Mouse (Mus musculus) liver, embryonic 12.5 days (tissue): ENCODE data around the gene Olfr916. TPM values are rescaled to one million over a fixed set of nuclear protein-coding genes. Genes with fewer than 3 reads are reported as not detected.

ENCODE experiments used
- ATAC-seq: fragments of 200-750 bp; cut with Nextera tagmentation; 2 replicates; pipeline ENCODE4 v1.8.0; 2017; ENCODE audit warnings: moderate number of reproducible peaks, mild to moderate bottlenecking, moderate library complexity
- H3K27ac ChIP-seq: fragments of 300-500 bp; sonication (generic); 2 replicates; pipeline ENCODE4 v1.5.1; 2016; ENCODE audit warnings: mild to moderate bottlenecking
- H3K27me3 ChIP-seq: fragments of 300-500 bp; sonication (generic); replicated peaks from 2 replicates; pipeline ENCODE4 v1.6.1; 2016; ENCODE audit warnings: mild to moderate bottlenecking, moderate library complexity
- H3K36me3 ChIP-seq: fragments of 300-500 bp; sonication (generic); 2 replicates; pipeline ENCODE4 v1.6.1; 2016; ENCODE audit warnings: mild to moderate bottlenecking, moderate library complexity
- H3K4me1 ChIP-seq: fragments of 300-500 bp; sonication (generic); 2 replicates; pipeline ENCODE4 v1.6.1; 2016
- H3K4me2 ChIP-seq: fragments of 300-500 bp; sonication (generic); 2 replicates; pipeline ENCODE4 v1.6.1; 2016; ENCODE audit warnings: mild to moderate bottlenecking, moderate library complexity
- H3K4me3 ChIP-seq: fragments of 300-500 bp; sonication (generic); 2 replicates; pipeline ENCODE4 v1.5.1; 2016; ENCODE audit warnings: mild to moderate bottlenecking, moderate library complexity
- H3K9ac ChIP-seq: fragments of 300-500 bp; sonication (generic); 2 replicates; pipeline ENCODE4 v1.6.1; 2016; ENCODE audit warnings: mild to moderate bottlenecking, moderate library complexity
- H3K9me3 ChIP-seq: fragments of 300-500 bp; sonication (generic); replicated peaks from 2 replicates; pipeline ENCODE4 v1.6.1; 2016; ENCODE audit warnings: mild to moderate bottlenecking, moderate library complexity
- WGBS: fragments of 180-500 bp; shearing (Covaris S2); methylation state at CpG from one replicate; pipeline ENCODE4 v1.1.7; 2016; ENCODE audit not compliant: insufficient replicate concordance; 5-methylcytosine and 5-hydroxymethylcytosine counted together
- polyA plus RNA-seq: library from polyadenylated mRNA; unstranded; fragments of >200 nt; fragmentation: Nextera tagmentation; extraction: Ambion mirVana; gene quantifications from 2 replicates; pipeline ENCODE4 v1.2.1, GENCODE M21; 2016

Gene Olfr916
- polyA plus RNA-seq = not detected in 2 replicates

GRCm38 (mm10) chr9:38659775-38660174, at the start of gene Olfr916:
TSS of gene Olfr916 (minus strand) at chr9:38659875.
- no peaks in the 10 kb centered on the region for H3K4me1 ChIP-seq
- ATAC-seq = no peak
- no peak within 1 kb of the TSS for H3K27ac ChIP-seq
- no peak within 1 kb of the TSS for H3K4me3 ChIP-seq
- no peak within 1 kb of the TSS for H3K9ac ChIP-seq
- H3K4me2 ChIP-seq = no peak within 1 kb of the TSS
- no peaks in the 10 kb centered on the region for H3K27me3 ChIP-seq
- H3K36me3 ChIP-seq = no peaks in the 10 kb centered on the region
- H3K9me3 ChIP-seq = no peaks in the 10 kb centered on the region
- 41% methylated on average over 1 of the region's 1 CpGs for WGBS

GRCm38 (mm10) chr9:38674501-38674900, 14.8 kb upstream of the Olfr916 start, which contains the start of gene Olfr918:
TSS of gene Olfr918 (minus strand) at chr9:38674601.
- 70% methylated on average over 2 of the region's 2 CpGs for WGBS
- Histone ChIP-seq H3K9ac (no peak within 1 kb of the TSS), H3K4me2 (no peak within 1 kb of the TSS), H3K4me3 (no peak within 1 kb of the TSS), H3K9me3 (no peaks in the 10 kb centered on the region), H3K4me1 (no peaks in the 10 kb centered on the region), H3K27me3 (no peaks in the 10 kb centered on the region), H3K36me3 (no peaks in the 10 kb centered on the region), H3K27ac (no peak within 1 kb of the TSS)
- ATAC-seq = no peak

- H3K4me2 ChIP-seq = no peak overlapping the region
- H3K9ac ChIP-seq = no peak overlapping the region
- no peaks in the 10 kb centered on the region for H3K36me3 ChIP-seq
- H3K27me3 ChIP-seq = no peaks in the 10 kb centered on the region
- no peaks in the 10 kb centered on the region for H3K4me1 ChIP-seq
- no peaks in the 10 kb centered on the region for H3K9me3 ChIP-seq
- no peak for ATAC-seq
- no peak overlapping the region for H3K27ac ChIP-seq
- WGBS = 47% methylated on average over 2 of the region's 2 CpGs
- no peak overlapping the region for H3K4me3 ChIP-seq
Observed at GRCm38 (mm10) chr9:38672887-38673286, 13.2 kb upstream of the Olfr916 start.

GRCm38 (mm10) chr9:38665742-38666141, 6.1 kb upstream of the Olfr916 start, which contains the start of gene Olfr917:
TSS of gene Olfr917 (minus strand) at chr9:38665842.
- ATAC-seq = no peak
- Histone ChIP-seq H3K4me1 (no peaks in the 10 kb centered on the region), H3K9ac (no peak within 1 kb of the TSS), H3K27ac (no peak within 1 kb of the TSS), H3K36me3 (no peaks in the 10 kb centered on the region), H3K27me3 (no peaks in the 10 kb centered on the region), H3K9me3 (no peaks in the 10 kb centered on the region), H3K4me2 (no peak within 1 kb of the TSS), H3K4me3 (no peak within 1 kb of the TSS)
- 71% methylated on average over 1 of the region's 1 CpGs for WGBS

- Histone ChIP-seq H3K27me3 (no peaks in the 10 kb centered on the region), H3K27ac (no peak overlapping the region), H3K4me2 (no peak overlapping the region), H3K9me3 (0 out of 2 replicates have a peak, but pooled peaks cover 3% of the 10 kb centered on the region), H3K4me1 (no peaks in the 10 kb centered on the region), H3K36me3 (no peaks in the 10 kb centered on the region), H3K4me3 (no peak overlapping the region), H3K9ac (no peak overlapping the region)
- WGBS = 72% methylated on average over 4 of the region's 4 CpGs
- no peak for ATAC-seq
Observed at GRCm38 (mm10) chr9:38632406-38632805, 27.3 kb downstream of the Olfr916 start.

Other genes starting within 250 kb of the Olfr916 start
- not detected in 2 replicates for gene Olfr901, start 230.4 kb downstream of the Olfr916 start, polyA plus RNA-seq
- not detected in 2 replicates for gene Olfr902, start 212.2 kb downstream of the Olfr916 start, polyA plus RNA-seq
- not detected in 2 replicates for gene Olfr904, start 196.7 kb downstream of the Olfr916 start, polyA plus RNA-seq
- gene Olfr905, start 188.8 kb downstream of the Olfr916 start, polyA plus RNA-seq = not detected in 2 replicates
- not detected in 2 replicates for gene Olfr906, start 172.8 kb downstream of the Olfr916 start, polyA plus RNA-seq
- gene Olfr907, start 164.1 kb downstream of the Olfr916 start, polyA plus RNA-seq = not detected in 2 replicates
- gene Olfr911-ps1, start 138.3 kb downstream of the Olfr916 start, polyA plus RNA-seq = not detected in 2 replicates
- not detected in 2 replicates for gene Olfr910, start 122.0 kb downstream of the Olfr916 start, polyA plus RNA-seq
- gene Olfr912, start 79.7 kb downstream of the Olfr916 start, polyA plus RNA-seq = not detected in 2 replicates
- not detected in 2 replicates for gene Olfr913, start 67.1 kb downstream of the Olfr916 start, polyA plus RNA-seq
- gene Olfr914, start 54.8 kb downstream of the Olfr916 start, polyA plus RNA-seq = not detected in 2 replicates
- gene Olfr917, start 6.0 kb upstream of the Olfr916 start, polyA plus RNA-seq = not detected in 2 replicates
- not detected in 2 replicates for gene Olfr918, start 14.7 kb upstream of the Olfr916 start, polyA plus RNA-seq
- gene Olfr919, start 43.8 kb upstream of the Olfr916 start, polyA plus RNA-seq = not detected in 2 replicates
- gene Vwa5a, start 58.4 kb upstream of the Olfr916 start, polyA plus RNA-seq = 9.0 and 9.2 TPM in 2 replicates
- gene Olfr920, start 92.4 kb upstream of the Olfr916 start, polyA plus RNA-seq = not detected in 2 replicates
- not detected in 2 replicates for gene Olfr921, start 113.2 kb upstream of the Olfr916 start, polyA plus RNA-seq
- not detected in 2 replicates for gene Olfr922, start 154.7 kb upstream of the Olfr916 start, polyA plus RNA-seq
- gene Olfr923, start 166.7 kb upstream of the Olfr916 start, polyA plus RNA-seq = not detected in 2 replicates
- gene Olfr924, start 184.6 kb upstream of the Olfr916 start, polyA plus RNA-seq = not detected in 2 replicates
- gene Olfr26, start 195.2 kb upstream of the Olfr916 start, polyA plus RNA-seq = not detected in 2 replicates
- not detected in 2 replicates for gene Olfr926, start 217.3 kb upstream of the Olfr916 start, polyA plus RNA-seq